Mouse (Mus musculus): ENCODE measurements at regions not wholly inside any gene's neighbourhood (a gene's known extent, or its start where the extent isn't known, plus 50 kb on each side); places are given as distances from the start of the nearest gene placed in this dataset.
"Not testable (repeated sequence)": the region's sequence is repeated elsewhere in the genome, so short reads cannot be mapped to it uniquely, and the experiment has no call there.

DNA sequence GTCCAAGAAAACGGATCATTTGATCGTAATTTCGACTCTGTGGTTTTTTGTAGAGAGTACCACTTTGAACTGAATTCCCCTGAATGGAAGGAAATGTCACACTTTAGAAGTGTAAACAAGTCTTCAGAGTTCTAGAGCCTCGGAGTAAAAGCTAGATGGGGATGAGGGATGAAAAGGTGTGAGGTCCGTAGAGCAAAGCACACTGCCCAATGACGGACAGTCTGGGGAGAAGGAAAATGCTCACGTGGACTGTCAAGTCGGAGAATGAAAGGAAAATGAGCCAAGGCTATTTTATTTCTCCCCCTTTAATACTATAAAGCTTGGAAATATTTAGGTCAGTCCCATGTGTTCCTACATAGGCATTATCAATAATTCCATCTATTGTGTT lies 484.5 kb upstream of the Hsf2 start:
- no peak for DNase-seq (ENCODE audit: low spot score)

DNA sequence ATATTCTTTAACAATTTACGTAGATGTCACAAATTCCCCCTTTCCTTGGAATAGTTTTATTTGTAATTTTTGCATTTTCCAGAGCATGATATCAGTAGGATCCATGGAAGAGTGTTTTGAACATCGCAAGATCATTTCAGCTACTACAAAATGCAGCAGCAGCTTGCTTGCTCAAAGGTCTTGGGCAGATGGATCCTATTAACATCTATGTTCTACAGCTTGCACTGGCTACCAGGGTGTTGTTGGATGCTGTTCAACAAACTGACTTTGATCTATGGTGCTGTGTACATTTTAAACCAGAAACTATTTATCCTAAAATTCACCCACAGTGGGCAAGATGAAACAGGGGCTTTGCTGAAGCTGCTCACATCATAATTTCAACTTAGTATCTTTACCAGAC lies 448.5 kb upstream of the Hsf2 start:
- no peak for DNase-seq (ENCODE audit: low spot score)

DNA sequence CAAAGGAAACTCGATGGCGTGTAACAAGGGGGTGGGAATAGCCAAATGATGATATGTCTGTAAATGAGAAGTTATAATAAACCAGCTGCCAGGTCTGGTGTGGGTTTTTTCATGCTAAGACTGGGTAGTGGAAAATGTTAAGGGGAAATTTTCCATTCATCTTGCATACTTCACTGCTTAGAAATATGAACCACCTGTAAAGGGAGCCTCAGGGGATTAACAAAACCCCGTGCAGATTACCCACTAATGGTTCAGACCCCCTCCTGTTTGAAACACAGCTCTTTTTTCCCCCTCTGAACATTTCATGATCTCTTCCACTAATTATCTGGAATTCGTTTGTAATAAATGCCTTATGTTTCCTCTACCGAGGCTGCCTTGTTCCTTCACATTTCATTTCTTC lies 446.0 kb upstream of the Hsf2 start:
- no peak for DNase-seq (ENCODE audit: low spot score)

DNA sequence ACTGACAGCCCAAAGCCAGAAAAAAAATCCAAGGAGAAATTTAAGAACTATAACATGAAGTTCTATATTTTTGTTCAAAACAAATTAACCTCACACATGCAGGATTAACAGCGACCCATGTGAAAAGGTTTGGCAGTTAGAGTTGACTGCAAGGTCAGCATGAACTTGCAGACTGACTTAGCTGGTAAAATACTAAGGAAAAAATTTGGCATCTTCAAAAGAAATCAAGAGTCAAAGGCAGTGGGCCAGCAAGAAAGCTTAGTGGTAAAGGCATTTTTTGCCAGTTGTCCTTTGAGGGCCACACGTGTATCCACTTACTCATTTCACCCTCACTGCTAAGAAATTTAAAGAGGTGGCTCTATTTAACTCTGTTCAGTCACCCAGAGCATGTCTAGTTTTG lies 440.2 kb upstream of the Hsf2 start:
- no peak for DNase-seq (ENCODE audit: low spot score)

DNA sequence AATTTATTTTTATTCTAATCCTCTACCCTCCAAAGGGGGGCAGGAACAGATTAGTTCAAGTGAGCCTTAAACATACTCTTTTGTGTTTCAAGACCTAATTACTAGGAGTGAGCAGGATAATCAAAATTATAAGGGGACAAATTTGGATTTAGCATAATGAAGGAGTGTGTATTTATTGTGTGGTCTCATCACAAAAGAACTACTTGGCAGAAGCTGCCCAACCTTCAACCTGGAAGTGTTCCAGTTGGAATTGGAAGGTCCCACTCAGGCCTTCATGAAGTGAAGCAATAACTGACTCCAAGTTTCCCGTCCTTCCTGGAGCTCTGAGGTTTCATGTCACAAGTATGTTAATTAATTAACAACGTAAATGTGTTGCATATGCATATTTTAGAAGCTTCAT lies 439.3 kb upstream of the Hsf2 start:
- DNase-seq (ENCODE audit: low spot score) = peak; percentile 43

DNA sequence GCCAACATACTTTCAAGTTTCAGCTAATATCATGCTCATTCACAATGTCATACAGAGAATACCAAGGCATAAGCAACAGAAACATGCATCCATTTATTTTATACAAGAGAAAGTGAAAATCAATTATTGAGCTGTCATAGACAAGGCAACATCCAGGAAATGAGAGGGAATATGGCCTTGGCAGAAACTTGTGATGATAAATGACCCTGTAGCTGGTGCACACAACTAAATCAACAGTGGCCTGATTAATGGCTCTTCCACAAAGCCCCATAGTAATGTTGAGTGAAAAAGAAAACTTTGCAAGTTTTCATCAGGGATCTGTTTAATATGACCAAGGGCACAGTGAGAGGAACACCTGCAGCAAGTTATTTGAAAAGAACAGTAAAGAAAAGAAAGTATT lies 438.5 kb upstream of the Hsf2 start:
- no peak for DNase-seq (ENCODE audit: low spot score)

DNA sequence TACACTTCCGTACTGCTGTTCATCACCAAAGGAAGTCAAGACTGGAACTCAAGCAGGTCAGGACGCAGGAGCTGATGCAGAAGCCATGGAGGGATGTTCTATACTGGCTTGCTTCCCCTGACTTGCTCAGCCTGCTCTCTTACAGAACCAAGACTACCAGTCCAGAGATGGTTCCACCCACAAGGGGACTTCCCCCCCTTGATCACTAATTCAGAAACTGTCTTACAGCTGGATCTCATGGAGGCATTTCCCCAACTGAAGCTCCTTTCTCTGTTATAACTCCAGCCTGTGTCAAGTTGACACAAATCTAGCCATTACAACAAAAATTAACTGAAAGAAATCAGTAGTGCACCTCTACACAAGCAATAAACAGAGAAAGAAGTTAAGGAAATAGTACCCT lies 432.8 kb upstream of the Hsf2 start:
- DNase-seq (ENCODE audit: low spot score) = not testable (repeated sequence)

DNA sequence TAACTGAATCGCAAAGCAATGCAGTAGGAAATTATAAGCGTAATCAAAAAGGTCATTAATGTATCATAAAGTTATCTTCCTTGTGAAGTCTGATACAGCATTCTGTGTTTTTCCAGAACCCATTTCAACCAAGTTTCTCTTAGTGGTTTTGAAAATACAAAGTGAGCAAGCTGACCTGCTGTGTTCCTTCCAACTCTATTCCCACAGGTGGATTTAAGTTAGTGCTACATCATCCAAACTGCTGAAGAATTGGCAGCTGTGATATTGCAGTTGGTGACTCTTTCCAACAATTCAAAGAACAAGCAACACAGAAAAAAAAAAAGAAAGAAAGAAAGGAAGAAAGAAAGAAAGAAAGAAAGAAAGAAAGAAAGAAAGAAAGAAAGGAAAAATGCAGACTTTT lies 396.1 kb upstream of the Hsf2 start:
- no peak for DNase-seq (ENCODE audit: low spot score)

DNA sequence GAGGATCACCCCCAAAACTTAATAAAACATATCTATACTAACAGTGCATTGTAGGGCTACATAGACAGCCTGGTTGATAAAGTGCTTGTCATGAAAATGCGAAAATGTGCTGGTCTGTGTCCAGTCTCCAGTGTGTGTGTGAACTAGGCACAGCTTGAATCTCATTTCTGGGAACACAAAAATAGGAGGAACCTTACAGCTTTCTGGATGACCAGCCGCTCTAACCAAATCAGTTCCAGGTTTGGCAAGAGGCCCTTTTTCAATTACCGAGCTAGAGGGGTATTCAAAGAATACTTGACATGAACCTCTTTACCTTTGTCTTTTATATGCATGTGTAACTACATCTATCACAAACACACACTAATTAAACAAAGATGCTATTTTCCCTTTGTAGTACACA lies 390.3 kb upstream of the Hsf2 start:
- DNase-seq (ENCODE audit: low spot score) = no peak

DNA sequence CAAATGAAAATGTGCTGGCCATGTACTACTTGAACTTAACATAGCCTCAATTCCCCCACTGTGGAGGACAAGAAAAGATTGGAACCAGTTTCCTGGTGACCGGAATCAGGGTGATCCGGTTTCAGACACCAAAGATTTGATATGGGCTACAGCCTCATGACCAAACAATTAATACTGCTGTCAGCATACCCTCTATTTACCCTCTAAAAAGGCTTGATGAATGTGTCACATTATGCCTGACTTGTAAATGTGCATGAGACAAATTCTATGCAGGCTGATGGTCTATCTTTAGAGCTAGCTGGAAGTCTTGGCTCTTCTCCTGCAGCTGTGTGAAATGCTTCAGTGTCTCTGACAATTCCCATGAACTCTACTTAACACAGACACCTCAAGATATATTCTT lies 372.8 kb upstream of the Hsf2 start:
- no peak for DNase-seq (ENCODE audit: low spot score)

DNA sequence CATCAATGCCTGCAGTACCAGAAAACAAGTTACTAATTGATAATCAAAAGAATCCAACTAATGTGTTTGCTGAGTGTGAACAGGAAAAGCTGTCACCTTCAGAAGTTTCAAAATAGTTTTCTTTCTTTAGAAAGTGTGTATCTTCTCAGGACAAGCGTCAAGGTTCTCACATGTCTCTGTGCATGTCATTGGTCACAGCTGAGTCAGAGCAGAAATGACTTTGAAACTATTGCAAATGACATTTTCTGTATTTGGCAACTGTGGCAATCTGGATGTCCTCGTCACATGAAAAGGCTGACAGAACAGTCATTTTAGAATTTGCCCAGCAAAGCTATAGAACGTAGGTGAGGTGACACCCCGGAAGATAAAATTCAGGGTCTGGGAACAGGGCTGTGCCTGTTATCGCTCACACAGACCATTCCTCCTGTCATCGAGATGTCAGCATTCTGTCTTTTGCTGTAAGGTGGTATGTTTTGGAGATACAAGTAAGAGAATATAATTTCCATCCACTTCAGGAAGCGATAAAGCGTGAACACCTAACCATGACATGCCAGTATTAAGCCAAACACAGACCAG lies 371.4 kb upstream of the Hsf2 start:
- no peak for DNase-seq (ENCODE audit: low spot score)

DNA sequence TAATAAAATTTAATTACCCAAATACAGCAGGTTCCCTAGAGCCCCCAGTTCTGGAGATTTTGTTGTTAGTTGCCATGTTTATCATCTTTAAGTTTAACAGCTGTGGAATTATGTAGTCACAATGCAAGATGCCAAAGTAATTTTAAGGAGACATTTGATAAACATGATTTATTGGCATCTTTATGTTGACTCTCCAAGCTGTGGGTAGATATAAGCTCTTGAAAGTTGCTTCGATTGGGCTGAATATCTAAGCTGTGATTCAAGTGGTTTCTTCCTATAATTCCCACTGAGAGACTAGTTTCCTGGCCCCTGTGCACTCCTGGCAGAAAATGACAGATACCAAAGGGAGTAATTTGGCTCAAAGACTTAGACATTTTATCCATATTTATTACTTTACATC lies 364.7 kb upstream of the Hsf2 start:
- no peak for DNase-seq (ENCODE audit: low spot score)

DNA sequence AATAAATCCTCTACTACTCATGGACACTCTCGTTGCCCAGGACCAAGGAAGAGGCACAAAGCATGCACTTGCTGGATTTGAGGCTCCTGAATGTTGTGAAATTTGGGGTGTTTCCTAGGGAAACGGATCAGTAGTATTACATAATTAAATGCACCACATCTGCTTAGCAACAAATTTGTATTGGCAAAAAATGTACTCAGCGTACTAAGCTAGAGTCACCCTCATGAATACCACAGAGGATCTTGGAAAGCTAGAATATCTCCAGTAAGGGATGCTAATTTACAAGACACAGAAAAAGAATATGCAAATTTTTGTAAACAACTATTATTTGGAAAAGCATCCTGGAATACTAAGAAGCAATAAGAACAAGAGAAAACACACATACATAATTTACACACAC lies 359.0 kb upstream of the Hsf2 start:
- no peak for DNase-seq (ENCODE audit: low spot score)

DNA sequence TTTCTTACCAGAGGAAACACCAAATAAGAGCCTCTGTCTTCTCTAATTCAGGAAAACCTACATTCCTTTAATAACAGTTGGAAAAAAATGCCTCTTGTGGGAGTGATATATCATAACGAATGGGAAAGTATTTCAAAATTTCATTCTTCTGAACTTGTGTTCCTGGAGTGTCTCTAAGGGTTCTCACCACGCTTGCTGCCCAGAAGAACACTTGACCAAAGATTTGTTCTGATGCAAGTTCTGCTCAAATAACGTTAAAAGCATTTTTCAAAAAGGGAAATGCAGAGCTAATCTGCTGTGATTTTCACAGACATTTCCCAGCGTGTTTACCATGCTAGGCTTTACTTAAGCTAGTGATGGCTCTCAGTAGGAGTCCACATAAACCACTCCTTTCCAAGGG lies 329.8 kb upstream of the Hsf2 start:
- no peak for DNase-seq (ENCODE audit: low spot score)

DNA sequence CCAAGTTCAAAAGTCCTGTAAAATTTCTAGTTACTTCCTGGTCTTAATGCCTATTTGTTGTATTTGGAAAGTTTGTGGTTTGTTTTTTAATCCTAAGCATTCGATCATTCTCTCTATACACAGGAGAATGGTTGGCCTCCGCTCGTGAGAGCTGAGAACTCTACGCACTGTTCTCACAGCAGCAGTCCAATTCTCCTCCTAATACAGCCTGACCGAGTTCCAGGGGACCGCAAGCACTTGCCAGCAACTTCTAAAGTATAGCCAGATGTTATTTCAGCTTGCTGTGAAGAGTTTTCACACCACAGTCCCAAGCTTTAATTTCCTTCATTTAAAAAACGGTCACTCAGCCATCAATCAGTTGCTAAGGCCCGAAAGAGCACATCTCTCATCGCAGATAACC lies 329.3 kb upstream of the Hsf2 start:
- DNase-seq (ENCODE audit: low spot score) = no peak

DNA sequence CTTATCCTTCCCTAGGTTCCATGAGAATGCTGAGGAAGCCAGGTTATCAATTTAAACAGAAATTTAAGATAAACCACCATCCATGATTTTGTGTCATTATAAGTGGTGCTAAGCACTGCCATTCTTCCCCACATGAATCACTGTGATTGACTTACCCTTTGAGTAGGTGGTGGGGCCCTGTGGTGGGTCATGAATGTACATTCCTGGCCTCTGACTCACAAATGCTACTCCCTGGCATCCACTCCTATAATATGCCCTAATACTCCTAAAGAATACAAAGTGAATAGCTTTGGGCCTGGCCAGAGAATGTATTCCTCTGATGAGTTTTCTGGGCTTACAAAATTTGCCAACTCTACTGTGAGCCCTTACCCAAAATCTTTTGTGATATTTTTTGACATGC lies 325.6 kb upstream of the Hsf2 start:
- DNase-seq (ENCODE audit: low spot score) = no peak

DNA sequence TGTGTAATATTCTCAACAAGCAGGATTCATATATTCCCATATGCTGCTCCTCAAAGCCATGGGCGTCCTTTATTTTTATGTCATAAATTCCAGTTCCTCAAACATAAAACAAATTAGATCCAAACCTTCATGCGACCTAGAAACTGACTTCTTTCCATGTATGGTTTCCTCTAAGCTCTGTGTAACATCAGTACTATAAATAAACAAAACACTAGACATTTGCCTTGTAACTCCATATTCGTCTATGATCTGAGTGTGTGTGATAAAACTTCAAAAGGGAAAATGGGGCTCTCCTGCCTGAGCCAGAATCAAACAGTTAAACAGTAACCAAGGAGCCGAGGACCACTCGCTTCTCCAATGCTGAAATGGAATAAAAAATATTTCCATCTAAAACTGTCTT lies 322.8 kb upstream of the Hsf2 start:
- no peak for DNase-seq (ENCODE audit: low spot score)

DNA sequence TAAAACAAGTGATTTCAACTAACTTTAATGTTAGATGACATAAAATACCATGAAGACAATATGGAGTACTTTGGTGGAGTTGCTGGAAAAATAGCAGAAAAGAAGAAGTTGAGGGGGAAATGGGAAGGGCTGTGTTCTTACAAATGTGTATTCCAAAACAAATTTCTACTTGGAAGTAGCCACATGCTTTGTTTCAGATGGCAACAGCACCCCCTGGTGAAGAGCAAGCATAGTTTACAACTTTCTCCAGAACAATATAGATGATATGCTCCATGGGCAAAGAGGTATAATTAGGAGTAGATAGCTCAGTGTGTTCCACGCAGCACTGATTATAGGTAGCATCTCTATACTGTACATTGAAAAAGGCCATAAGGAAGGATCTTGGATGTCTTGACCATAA lies 302.6 kb upstream of the Hsf2 start:
- DNase-seq (ENCODE audit: low spot score) = peak; percentile 68

DNA sequence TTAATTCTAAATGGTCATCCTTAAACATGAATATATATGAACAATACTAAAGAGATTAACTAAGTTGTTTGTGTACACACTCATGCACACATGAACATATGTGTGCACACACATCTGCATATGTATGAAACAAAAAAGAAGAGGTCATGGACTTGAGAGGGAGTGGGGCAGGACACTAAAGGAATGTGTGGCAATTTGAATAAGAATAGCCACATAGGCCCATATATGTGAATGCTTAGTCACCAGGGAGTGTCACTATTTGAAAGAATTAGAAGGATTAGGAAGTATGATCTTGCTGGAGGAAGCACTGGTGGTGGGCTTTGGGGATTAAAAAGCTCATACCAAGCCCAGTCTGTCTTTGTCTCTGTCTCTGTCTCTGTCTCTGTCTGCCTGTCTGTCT lies 275.5 kb upstream of the Hsf2 start:
- DNase-seq (ENCODE audit: low spot score) = no peak

DNA sequence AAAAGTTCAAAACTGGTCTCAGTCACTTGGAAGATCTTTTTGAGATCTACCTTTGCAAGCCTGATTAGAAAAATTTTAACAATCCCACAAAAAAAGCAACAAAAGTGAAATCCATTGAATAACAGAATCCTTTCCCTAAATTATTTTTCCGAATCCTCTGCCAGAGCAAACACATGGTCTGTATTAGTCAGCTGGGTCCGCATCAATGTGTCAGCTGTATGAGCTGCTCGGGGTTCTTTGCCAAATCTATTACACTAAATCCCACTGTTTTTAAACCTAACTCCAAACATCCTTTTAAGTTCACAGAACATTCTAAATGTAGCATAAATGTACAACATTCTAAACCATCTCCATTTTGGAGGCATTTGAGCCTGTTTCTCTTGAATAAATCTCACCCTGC lies 255.1 kb upstream of the Hsf2 start:
- DNase-seq (ENCODE audit: low spot score) = peak; percentile 13

DNA sequence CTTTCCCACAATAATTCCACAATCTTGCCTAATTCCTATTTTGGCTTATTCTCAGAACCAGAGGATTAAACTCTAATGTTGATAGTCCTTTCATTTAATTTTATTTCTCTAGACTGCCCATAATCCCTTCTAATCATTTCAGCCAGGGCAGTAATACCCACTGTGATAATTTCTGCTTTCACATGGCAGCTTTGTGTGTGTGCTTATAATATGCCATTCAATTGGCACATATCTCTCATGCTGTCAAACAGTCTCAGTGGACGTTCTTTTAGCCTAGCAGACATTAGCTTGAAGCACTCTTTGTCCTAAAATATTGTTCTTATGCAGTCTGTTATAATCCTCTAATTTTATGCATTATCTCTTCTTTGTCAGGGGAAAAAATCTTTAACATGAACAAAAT lies 205.0 kb upstream of the Hsf2 start:
- DNase-seq (ENCODE audit: low spot score) = no peak

DNA sequence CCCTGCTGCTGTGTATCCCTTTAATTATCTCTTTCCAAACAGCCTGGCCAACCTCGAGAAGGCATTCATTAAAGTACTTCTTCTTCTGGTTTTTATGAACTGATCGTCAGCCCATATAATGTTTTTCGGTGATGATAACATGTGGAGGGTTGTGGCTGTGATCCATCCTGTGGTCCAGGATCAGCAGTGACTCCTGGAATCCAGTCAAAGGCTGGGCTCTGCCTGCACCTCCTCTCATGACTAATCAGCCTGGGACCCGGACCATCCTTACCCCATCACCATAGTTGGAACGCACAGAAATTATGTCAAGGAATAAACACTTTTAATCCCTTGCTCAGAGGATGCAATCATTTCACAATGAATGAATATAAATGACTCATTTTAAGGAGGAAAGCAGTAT lies 203.3 kb upstream of the Hsf2 start:
- no peak for DNase-seq (ENCODE audit: low spot score)

DNA sequence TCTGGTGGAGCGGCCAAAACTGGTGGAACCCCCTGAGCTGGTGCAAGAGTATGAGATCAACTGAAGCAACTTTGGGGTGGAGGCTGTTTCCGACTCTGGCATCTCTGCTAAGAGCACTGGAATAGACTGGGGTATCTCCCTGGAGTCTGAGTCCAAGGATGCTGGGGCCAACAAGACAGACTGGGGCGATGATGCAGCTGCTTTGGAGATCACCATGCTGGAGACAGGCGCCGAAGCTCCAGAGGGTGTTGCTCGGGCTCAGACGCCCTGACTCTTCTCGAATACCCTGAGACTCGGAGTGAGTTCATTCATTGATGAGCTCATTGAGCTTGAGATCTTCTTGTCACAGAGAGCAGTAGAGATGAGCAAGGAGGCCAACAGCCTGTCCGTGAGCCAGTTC lies 194.6 kb upstream of the Hsf2 start:
- DNase-seq (ENCODE audit: low spot score) = no peak

DNA sequence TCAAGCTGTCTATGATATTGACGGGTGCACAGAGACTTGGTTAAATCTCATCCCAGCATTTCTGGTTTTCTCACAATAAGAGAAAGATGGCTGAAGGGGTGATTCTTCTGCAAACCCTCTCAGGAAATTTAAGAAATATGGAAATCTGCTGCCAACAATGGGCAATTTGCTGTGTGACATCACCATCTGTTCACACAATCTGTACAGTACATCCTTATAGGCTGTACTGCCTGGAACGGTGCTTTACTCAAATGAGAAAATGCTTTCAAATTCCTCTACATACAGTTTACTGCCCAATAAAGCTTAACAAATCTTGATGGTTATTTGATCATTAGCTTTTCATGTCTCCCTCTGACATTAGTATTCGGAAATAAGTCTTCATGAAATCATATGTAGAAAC lies 172.4 kb upstream of the Hsf2 start:
- no peak for DNase-seq (ENCODE audit: low spot score)

DNA sequence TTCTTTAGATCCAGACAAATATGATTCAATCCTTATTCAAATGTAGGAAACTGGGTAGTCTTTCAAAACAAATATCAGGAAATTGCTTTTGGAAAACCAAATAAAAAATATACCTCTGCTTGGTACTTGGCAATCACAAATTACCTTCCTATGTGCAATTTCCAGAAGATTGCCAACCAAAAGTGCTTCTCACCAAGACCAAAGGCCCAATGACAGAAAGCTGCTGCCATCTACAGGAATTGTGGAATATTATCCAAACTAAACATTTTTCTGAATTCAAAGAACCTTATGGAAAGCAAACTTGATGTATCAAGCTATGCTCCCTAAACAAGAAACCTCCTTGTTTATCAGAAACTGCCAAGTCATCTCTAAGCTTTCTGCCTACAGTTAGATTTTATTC lies 169.1 kb upstream of the Hsf2 start:
- DNase-seq (ENCODE audit: low spot score) = peak; percentile 43
